Mouse (Mus musculus): ENCODE results near the gene Pde6d. TPM values are rescaled to one million over a fixed set of nuclear protein-coding genes. Genes with fewer than 3 reads are reported as not detected.
A peak's percentile ranks its signal among the peaks of the same experiment; 100 is the strongest.

The Pde6d gene
- polyA plus RNA-seq, 1 experiment from 2014 or later, result 83.2 TPM

DNA sequence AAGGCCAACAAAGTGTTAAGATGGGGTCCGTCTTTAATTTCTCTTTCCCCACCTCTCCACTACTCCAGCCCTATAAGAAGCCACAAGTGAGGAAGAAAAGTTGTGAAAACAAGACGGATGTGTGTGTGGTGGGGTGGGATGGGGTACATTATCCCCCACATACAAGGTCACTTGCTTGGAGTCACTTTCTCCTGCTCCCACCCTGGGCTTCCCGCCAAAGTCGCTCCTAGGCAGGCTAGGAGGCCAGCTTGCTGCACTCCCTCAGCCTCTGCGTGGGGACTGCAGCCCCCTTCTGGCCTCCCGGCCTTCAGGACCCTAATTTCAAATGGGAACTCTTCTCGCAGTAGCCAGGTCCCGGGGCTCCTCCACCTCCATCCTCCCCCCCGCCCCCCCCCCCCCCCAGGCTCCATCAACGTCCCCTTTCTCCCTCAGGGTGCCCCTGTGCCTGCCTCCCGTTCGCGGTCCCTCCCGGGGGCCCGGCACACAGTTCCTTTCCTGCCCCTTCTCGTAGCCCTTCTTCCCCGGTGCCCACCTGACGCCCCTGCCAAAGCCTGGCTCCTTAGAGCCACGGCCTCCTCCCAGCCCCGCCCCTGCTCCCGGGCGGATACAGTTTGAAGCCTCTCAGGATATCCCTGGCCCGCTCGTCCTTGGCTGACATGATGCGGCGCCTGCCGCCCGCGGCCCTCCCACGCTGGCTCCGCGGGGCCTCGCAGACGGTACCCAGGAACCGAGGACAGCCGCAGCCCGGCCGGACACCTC lies 558 bp downstream of the Pde6d start:
- H3K4me1 ChIP-seq (ENCODE audit: control insufficient read depth, insufficient read depth, low read length), result 0 out of 2 replicates have a peak, but pooled peaks cover 2% of the 10 kb centered on the region
- WGBS, result 3% methylated on average over 27 of the region's 38 CpGs
- H3K4me2 ChIP-seq (ENCODE audit: low read depth), result peak overlapping the region; percentile 73
- no peaks in the 10 kb centered on the region for H3K27me3 ChIP-seq (ENCODE audit: control insufficient read depth, insufficient read depth, low read length)
- no peaks in the 10 kb centered on the region for H3K9me3 ChIP-seq (ENCODE audit: control insufficient read depth, low read length)
- H3K36me3 ChIP-seq (ENCODE audit: control insufficient read depth, insufficient read depth, low read length), result no peaks in the 10 kb centered on the region
- 0 out of 2 replicates have a peak overlapping the region, but pooled peaks have one; percentile 35 for H3K27ac ChIP-seq (ENCODE audit: low read depth, low read length)
- peak; percentile 19 for DNase-seq (ENCODE audit: low spot score)
- H3K4me3 ChIP-seq (ENCODE audit: low read depth, low read length), result peak overlapping the region; percentile 71
- ATAC-seq (ENCODE audit: insufficient read depth, low FRiP score, low TSS enrichment), result peak; percentile 83
- peak overlapping the region; percentile 77 for H3K9ac ChIP-seq (ENCODE audit: low read length)

DNA sequence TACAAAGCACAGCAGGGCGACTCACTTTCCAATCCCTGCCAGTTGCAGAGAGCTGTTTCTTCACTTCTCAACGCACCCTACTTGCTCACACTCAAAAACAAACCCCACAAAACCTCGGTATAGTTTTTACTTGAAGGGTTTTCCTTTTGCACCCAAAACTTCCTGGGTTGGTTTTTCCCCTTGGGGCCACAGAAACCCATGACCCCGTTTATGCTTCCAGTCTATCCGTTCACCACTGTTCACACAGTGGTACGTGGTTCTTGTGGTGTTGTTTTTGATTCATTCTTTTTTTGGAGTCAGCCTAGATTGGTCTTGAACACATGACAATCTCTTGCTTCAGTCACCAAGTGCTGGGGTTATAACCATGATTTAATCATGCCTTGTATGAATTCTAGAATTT lies 2.0 kb downstream of the Pde6d start:
- 81% methylated on average over 6 of the region's 6 CpGs for WGBS
- DNase-seq (ENCODE audit: low spot score) (no peak), ATAC-seq (ENCODE audit: insufficient read depth, low FRiP score, low TSS enrichment) (no peak)

GRCm38 (mm10) chr1:86571941-86572340 lies 10.5 kb downstream of the Pde6d start:
- Histone ChIP-seq H3K4me1 (ENCODE audit: control insufficient read depth, insufficient read depth, low read length) (no peaks in the 10 kb centered on the region), H3K36me3 (ENCODE audit: control insufficient read depth, insufficient read depth, low read length) (no peaks in the 10 kb centered on the region), H3K9ac (ENCODE audit: low read length) (no peak overlapping the region), H3K4me2 (ENCODE audit: low read depth) (no peak overlapping the region), H3K27me3 (ENCODE audit: control insufficient read depth, insufficient read depth, low read length) (no peaks in the 10 kb centered on the region), H3K27ac (ENCODE audit: low read depth, low read length) (no peak overlapping the region), H3K9me3 (ENCODE audit: control insufficient read depth, low read length) (no peaks in the 10 kb centered on the region), H3K4me3 (ENCODE audit: low read depth, low read length) (no peak overlapping the region)
- no peak for DNase-seq (ENCODE audit: low spot score)
- ATAC-seq (ENCODE audit: insufficient read depth, low FRiP score, low TSS enrichment), result no peak
- 89% methylated on average over 4 of the region's 4 CpGs for WGBS

More for the DNA sequence above, 2.0 kb downstream of the Pde6d start:
- Histone ChIP-seq H3K9me3 (ENCODE audit: control insufficient read depth, low read length) (no peaks in the 10 kb centered on the region), H3K27me3 (ENCODE audit: control insufficient read depth, insufficient read depth, low read length) (no peaks in the 10 kb centered on the region), H3K4me1 (ENCODE audit: control insufficient read depth, insufficient read depth, low read length) (0 out of 2 replicates have a peak, but pooled peaks cover 2% of the 10 kb centered on the region), H3K36me3 (ENCODE audit: control insufficient read depth, insufficient read depth, low read length) (no peaks in the 10 kb centered on the region), H3K4me3 (ENCODE audit: low read depth, low read length) (no peak overlapping the region), H3K4me2 (ENCODE audit: low read depth) (no peak overlapping the region), H3K9ac (ENCODE audit: low read length) (no peak overlapping the region), H3K27ac (ENCODE audit: low read depth, low read length) (no peak overlapping the region)

DNA sequence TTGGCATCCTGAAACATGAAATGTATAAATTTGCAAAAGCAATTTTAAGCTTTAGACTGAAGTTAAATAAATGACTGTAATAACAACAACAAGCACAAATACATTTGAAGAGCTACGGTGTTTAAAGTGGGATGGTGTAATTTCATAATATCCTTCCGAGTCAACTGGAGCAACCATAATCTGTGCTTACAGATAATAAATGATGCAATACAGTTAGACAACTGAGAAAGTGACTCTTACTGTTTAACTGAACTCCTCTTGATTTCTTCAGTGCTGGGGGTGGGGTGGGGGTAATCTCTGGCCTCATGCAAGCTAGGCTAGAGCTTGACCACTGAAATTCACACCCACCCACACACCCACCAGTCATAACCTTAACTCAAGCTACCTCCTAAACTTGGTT lies 11.0 kb downstream of the Pde6d start:
- 97% methylated on average over 2 of the region's 2 CpGs for WGBS
- Histone ChIP-seq H3K9me3 (ENCODE audit: control insufficient read depth, low read length) (no peaks in the 10 kb centered on the region), H3K36me3 (ENCODE audit: control insufficient read depth, insufficient read depth, low read length) (no peaks in the 10 kb centered on the region), H3K4me1 (ENCODE audit: control insufficient read depth, insufficient read depth, low read length) (no peaks in the 10 kb centered on the region), H3K27ac (ENCODE audit: low read depth, low read length) (no peak overlapping the region), H3K9ac (ENCODE audit: low read length) (no peak overlapping the region), H3K27me3 (ENCODE audit: control insufficient read depth, insufficient read depth, low read length) (no peaks in the 10 kb centered on the region), H3K4me2 (ENCODE audit: low read depth) (no peak overlapping the region), H3K4me3 (ENCODE audit: low read depth, low read length) (no peak overlapping the region)
- ATAC-seq (ENCODE audit: insufficient read depth, low FRiP score, low TSS enrichment), result no peak
- DNase-seq (ENCODE audit: low spot score), result no peak

DNA sequence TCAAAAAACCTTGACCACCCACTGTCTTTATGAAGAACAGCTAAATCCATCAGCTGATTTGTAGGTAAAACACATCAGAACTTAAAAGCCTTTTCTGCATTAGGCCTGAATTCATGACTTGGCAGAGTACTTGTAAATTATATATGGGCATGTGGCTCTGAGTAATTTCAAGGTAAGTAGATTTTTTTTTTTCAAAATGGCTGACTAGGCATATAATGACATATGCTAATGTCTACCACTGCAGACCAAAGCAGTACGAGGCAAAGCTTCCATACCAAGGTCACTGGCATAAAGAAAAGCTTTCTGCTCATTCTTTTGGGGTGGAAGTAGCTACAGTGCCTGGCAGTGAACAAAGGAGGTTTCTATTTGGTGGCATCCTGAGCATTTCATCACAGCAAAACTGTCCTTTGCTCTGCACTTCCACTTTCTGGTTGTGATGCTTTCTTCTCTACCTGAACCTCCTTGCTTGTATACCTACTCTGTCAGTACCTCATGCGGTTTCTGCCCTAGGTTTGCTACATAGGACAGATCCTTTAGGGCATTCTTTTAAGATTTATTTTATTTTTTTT lies 13.1 kb downstream of the Pde6d start:
- H3K9me3 ChIP-seq (ENCODE audit: control insufficient read depth, low read length), result no peaks in the 10 kb centered on the region
- H3K27me3 ChIP-seq (ENCODE audit: control insufficient read depth, insufficient read depth, low read length), result no peaks in the 10 kb centered on the region
- H3K4me3 ChIP-seq (ENCODE audit: low read depth, low read length), result no peak overlapping the region
- H3K36me3 ChIP-seq (ENCODE audit: control insufficient read depth, insufficient read depth, low read length), result no peaks in the 10 kb centered on the region
- ATAC-seq (ENCODE audit: insufficient read depth, low FRiP score, low TSS enrichment), result no peak
- DNase-seq (ENCODE audit: low spot score), result no peak
- WGBS, result 91% methylated on average over 2 of the region's 2 CpGs
- H3K27ac ChIP-seq (ENCODE audit: low read depth, low read length), result no peak overlapping the region
- H3K4me1 ChIP-seq (ENCODE audit: control insufficient read depth, insufficient read depth, low read length), result no peaks in the 10 kb centered on the region
- no peak overlapping the region for H3K9ac ChIP-seq (ENCODE audit: low read length)
- no peak overlapping the region for H3K4me2 ChIP-seq (ENCODE audit: low read depth)

DNA sequence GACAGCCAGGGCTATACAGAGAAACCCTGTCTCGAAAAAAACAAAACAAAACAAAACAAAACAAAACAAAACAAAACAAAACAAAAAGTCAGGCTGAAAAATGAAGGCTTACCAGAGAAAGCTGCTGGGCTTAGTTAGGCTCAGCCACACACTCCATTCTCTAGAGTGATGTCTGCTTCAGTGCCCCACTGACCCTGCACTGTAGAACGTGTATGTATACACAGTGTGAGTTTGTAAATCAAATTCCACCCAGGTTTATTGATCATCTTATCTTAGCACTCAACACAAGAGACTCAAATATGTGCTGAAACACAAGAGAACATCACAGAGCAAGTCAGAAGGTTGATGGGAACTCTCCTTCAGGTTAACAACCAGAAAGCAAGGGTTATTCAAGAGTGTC lies 14.0 kb downstream of the Pde6d start:
- WGBS, result 86% methylated on average over 2 of the region's 2 CpGs

GRCm38 (mm10) chr1:86562663-86563062 lies 19.8 kb downstream of the Pde6d start:
- DNase-seq (ENCODE audit: low spot score) (no peak), ATAC-seq (ENCODE audit: insufficient read depth, low FRiP score, low TSS enrichment) (no peak)
- Histone ChIP-seq H3K27ac (ENCODE audit: low read depth, low read length) (no peak overlapping the region), H3K9ac (ENCODE audit: low read length) (no peak overlapping the region), H3K4me3 (ENCODE audit: low read depth, low read length) (no peak overlapping the region), H3K27me3 (ENCODE audit: control insufficient read depth, insufficient read depth, low read length) (no peaks in the 10 kb centered on the region), H3K4me2 (ENCODE audit: low read depth) (no peak overlapping the region), H3K36me3 (ENCODE audit: control insufficient read depth, insufficient read depth, low read length) (no peaks in the 10 kb centered on the region), H3K9me3 (ENCODE audit: control insufficient read depth, low read length) (no peaks in the 10 kb centered on the region), H3K4me1 (ENCODE audit: control insufficient read depth, insufficient read depth, low read length) (no peaks in the 10 kb centered on the region)
- 88% methylated on average over 2 of the region's 2 CpGs for WGBS

More for the DNA sequence above, 14.0 kb downstream of the Pde6d start:
- Histone ChIP-seq H3K4me1 (ENCODE audit: control insufficient read depth, insufficient read depth, low read length) (no peaks in the 10 kb centered on the region), H3K4me3 (ENCODE audit: low read depth, low read length) (no peak overlapping the region), H3K9me3 (ENCODE audit: control insufficient read depth, low read length) (no peaks in the 10 kb centered on the region), H3K4me2 (ENCODE audit: low read depth) (no peak overlapping the region), H3K27ac (ENCODE audit: low read depth, low read length) (no peak overlapping the region), H3K27me3 (ENCODE audit: control insufficient read depth, insufficient read depth, low read length) (no peaks in the 10 kb centered on the region), H3K9ac (ENCODE audit: low read length) (no peak overlapping the region), H3K36me3 (ENCODE audit: control insufficient read depth, insufficient read depth, low read length) (no peaks in the 10 kb centered on the region)
- no peak for ATAC-seq (ENCODE audit: insufficient read depth, low FRiP score, low TSS enrichment)
- DNase-seq (ENCODE audit: low spot score), result no peak

DNA sequence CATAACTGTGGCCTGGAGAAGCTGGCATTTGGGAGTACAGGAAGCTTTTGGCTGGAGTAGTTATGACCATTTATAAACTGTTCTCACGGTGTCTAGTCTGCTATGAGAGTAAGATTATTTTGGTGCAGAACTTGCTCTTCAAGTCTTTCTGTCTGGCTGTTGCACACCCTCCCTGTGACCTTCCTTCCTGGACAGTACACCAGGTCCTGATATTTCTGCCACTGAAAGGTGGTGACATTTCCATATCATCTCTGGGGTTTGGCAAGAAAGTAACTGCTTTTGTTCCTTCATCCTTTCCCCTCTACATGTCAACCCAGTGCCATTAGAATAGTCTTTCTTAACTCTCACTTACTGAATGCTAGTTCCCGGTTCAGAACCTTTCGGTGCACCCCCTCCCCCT lies 23.2 kb downstream of the Pde6d start:
- Histone ChIP-seq H3K4me3 (ENCODE audit: low read depth, low read length) (no peak overlapping the region), H3K4me2 (ENCODE audit: low read depth) (no peak overlapping the region), H3K27ac (ENCODE audit: low read depth, low read length) (no peak overlapping the region), H3K9me3 (ENCODE audit: control insufficient read depth, low read length) (no peaks in the 10 kb centered on the region), H3K36me3 (ENCODE audit: control insufficient read depth, insufficient read depth, low read length) (no peaks in the 10 kb centered on the region), H3K27me3 (ENCODE audit: control insufficient read depth, insufficient read depth, low read length) (no peaks in the 10 kb centered on the region), H3K4me1 (ENCODE audit: control insufficient read depth, insufficient read depth, low read length) (no peaks in the 10 kb centered on the region), H3K9ac (ENCODE audit: low read length) (no peak overlapping the region)
- ATAC-seq (ENCODE audit: insufficient read depth, low FRiP score, low TSS enrichment) (no peak), DNase-seq (ENCODE audit: low spot score) (no peak)
- 94% methylated on average over 3 of the region's 3 CpGs for WGBS

- Histone ChIP-seq H3K27ac (ENCODE audit: low read depth, low read length) (no peak overlapping the region), H3K36me3 (ENCODE audit: control insufficient read depth, insufficient read depth, low read length) (no peaks in the 10 kb centered on the region), H3K9me3 (ENCODE audit: control insufficient read depth, low read length) (no peaks in the 10 kb centered on the region), H3K4me2 (ENCODE audit: low read depth) (no peak overlapping the region), H3K9ac (ENCODE audit: low read length) (no peak overlapping the region), H3K4me3 (ENCODE audit: low read depth, low read length) (no peak overlapping the region), H3K4me1 (ENCODE audit: control insufficient read depth, insufficient read depth, low read length) (no peaks in the 10 kb centered on the region), H3K27me3 (ENCODE audit: control insufficient read depth, insufficient read depth, low read length) (no peaks in the 10 kb centered on the region)
- 77% methylated on average over 7 of the region's 7 CpGs for WGBS
- DNase-seq (ENCODE audit: low spot score) (no peak), ATAC-seq (ENCODE audit: insufficient read depth, low FRiP score, low TSS enrichment) (no peak)
Observed at GRCm38 (mm10) chr1:86557872-86558271, 24.6 kb downstream of the Pde6d start.

Data from neural tube, embryonic 11.5 days (tissue).